Mouse (Mus musculus) macrophage (primary cell): ENCODE data around the gene Cacna1e. TPM values are rescaled to one million over a fixed set of nuclear protein-coding genes. Genes with fewer than 3 reads are reported as not detected.

Experiments
- H3K27ac ChIP-seq: fragments of 350-480 bp; formaldehyde crosslinking; 2 replicates; pipeline ENCODE4 v1.9.0; 2021
- H3K36me3 ChIP-seq: fragments of 350-480 bp; formaldehyde crosslinking; 2 replicates; pipeline ENCODE4 v1.9.0; 2021; ENCODE audit errors: inconsistent target
- H3K4me3 ChIP-seq: fragments of 350-480 bp; formaldehyde crosslinking; 2 replicates; pipeline ENCODE4 v1.9.0; 2021; ENCODE audit errors: inconsistent target
- H3K79me2 ChIP-seq: fragments of 350-480 bp; formaldehyde crosslinking; 2 replicates; pipeline ENCODE4 v1.9.0; 2021; ENCODE audit errors: inconsistent target
- WGBS: methylation state at CpG from one replicate; pipeline ENCODE4 v1.1.7; 2026; ENCODE audit warnings: inconsistent platforms; ENCODE audit not compliant: missing documents; 5-methylcytosine and 5-hydroxymethylcytosine counted together
- polyA plus RNA-seq: library from polyadenylated mRNA; stranded (reverse); fragments of 250-400 nt; gene quantifications from 3 replicates; pipeline ENCODE4 v1.2.4, GENCODE M21; 2018; ENCODE audit warnings: inconsistent platforms

Cacna1e gene
- polyA plus RNA-seq, 1 experiment from 2014 or later, result 0.01 TPM

DNA sequence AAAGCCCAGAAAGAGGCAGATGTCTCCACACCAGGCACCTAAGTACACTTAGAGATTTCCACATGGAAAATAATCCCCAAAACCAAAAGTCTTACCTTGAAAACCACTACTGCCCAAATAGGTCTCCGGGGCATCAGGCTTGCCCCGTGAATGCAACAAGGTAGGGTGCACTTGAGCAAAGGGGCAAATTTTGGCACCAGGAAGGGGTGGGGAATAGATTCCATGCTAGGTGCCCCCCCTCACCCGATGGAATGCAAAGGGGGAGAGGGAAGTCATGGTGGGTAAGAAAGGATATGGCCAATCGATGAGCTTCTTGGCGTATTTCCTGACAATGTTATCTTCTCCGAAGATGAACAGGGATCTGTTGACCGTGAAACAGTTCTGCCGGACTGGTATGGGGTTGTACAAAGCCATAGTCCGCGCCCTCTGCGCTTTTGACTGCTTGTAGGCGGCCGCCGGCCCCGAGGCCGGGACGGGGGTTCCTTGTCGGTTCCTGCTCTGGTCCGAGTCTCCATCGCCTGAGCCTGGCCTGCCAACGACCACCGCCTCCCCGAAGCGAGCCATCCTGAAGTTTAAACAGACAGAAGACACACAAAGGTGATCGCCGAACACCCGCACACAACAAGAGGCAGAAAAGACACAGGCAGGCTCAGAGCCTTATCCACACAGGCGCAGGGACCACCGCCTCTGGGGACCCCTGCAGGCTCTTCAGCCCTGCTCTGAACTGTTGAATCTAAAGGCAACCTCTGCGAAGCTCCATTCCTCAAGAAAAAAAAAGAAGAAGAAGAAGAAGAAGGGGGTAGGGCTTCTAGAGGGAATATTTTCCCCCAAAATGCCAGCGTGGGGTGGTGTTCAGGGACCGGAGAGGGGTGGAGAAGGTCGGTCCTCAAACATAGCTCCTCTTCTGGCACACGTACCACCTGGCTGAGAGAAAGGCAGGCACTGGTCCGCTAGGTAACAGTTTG is 158.7 kb downstream of the Cacna1e start:
- Histone ChIP-seq H3K79me2 (no peaks in the 10 kb centered on the region), H3K4me3 (no peak overlapping the region), H3K27ac (no peak overlapping the region), H3K36me3 (no peaks in the 10 kb centered on the region)
- 34% methylated on average over 29 of the region's 35 CpGs for WGBS

DNA sequence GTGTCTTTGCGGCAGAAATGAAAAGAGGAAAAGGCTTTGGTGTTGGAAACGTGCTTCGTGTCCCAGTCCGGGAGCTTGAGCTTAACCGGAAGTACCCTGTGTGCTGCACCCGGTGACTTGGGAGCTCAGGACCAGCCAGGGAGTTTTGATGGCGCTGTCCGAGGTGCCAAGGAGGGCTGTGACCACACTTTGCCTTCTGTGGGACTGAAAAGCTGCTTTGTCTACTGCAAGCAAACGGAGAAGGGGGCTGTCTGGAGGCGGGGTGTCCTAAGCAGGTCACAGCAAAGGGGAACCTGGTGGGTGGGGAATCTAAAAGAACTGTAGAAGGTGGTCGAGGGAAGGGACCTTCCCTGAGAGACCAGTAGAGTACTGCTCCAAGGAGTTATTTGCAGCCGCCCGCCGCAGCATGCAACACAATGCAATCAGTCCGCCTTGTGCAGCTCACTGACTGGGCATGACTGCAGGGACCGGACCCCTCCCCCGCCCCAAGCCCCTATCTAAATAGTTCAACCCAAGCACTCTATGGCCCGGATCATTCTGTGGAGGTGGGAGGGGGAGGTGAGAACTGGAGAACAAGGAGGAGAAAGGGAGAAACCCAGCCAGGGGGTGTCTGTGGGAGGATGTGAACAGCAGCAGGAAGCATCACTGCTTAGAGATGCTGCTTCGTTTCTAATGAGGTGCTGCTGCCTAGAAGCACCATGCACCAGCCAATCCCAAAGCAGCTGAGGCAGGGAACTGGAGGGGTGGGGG is 160.6 kb downstream of the Cacna1e start:
- H3K27ac ChIP-seq, result no peak overlapping the region
- WGBS, result 17% methylated on average over 17 of the region's 19 CpGs
- H3K36me3 ChIP-seq, result no peaks in the 10 kb centered on the region
- H3K79me2 ChIP-seq, result no peaks in the 10 kb centered on the region
- no peak overlapping the region for H3K4me3 ChIP-seq

DNA sequence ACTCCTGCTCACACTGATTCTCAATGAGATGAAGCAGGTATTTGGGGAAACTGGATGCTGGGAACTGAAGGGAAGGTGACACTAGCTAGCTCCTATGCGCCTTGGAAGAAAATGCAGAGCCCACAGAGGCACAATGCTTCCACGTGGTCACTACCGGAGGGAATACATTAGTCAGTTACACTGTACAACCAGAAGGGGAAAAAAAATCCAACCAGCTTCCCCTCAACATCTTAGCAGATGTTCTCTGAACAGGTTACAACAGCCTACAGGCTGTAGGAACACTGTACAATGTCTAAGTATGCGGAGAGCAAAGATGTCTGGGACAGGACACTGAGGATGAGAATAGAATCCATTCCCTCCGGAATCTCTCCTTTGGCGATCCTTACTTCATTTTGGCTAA is 161.2 kb downstream of the Cacna1e start:
- 49% methylated on average over 6 of the region's 6 CpGs for WGBS
- Histone ChIP-seq H3K36me3 (no peaks in the 10 kb centered on the region), H3K27ac (no peak overlapping the region)

DNA sequence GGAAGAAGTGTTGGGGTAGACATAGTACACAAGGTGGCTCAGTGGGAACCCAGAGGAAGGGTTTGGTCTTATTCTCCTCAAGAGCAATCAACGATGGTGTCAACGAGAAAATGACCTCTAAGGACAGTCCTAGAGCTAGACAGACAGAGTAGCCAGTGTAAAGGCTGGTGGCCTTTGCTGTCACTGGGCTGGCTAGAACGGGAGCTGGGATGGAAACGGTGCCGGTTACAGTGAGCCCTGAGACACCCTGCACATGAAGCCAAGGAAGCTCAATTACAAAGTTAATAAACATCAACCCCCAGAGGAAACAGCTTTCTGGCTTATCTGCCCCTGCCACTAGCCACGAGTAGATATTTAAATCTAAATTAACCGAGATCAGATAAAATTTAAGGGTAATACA is 168.7 kb downstream of the Cacna1e start:
- 58% methylated on average over 7 of the region's 7 CpGs for WGBS
- no peaks in the 10 kb centered on the region for H3K79me2 ChIP-seq

More for the DNA sequence above, 161.2 kb downstream of the Cacna1e start:
- Histone ChIP-seq H3K79me2 (no peaks in the 10 kb centered on the region), H3K4me3 (no peak overlapping the region)

GRCm38 (mm10) chr1:154712747-154713146 is 171.6 kb downstream of the Cacna1e start:
- 94% methylated on average over 4 of the region's 4 CpGs for WGBS
- Histone ChIP-seq H3K79me2 (no peaks in the 10 kb centered on the region), H3K4me3 (no peak overlapping the region), H3K36me3 (no peaks in the 10 kb centered on the region), H3K27ac (no peak overlapping the region)

More for the DNA sequence above, 168.7 kb downstream of the Cacna1e start:
- Histone ChIP-seq H3K36me3 (no peaks in the 10 kb centered on the region), H3K4me3 (no peak overlapping the region), H3K27ac (no peak overlapping the region)

DNA sequence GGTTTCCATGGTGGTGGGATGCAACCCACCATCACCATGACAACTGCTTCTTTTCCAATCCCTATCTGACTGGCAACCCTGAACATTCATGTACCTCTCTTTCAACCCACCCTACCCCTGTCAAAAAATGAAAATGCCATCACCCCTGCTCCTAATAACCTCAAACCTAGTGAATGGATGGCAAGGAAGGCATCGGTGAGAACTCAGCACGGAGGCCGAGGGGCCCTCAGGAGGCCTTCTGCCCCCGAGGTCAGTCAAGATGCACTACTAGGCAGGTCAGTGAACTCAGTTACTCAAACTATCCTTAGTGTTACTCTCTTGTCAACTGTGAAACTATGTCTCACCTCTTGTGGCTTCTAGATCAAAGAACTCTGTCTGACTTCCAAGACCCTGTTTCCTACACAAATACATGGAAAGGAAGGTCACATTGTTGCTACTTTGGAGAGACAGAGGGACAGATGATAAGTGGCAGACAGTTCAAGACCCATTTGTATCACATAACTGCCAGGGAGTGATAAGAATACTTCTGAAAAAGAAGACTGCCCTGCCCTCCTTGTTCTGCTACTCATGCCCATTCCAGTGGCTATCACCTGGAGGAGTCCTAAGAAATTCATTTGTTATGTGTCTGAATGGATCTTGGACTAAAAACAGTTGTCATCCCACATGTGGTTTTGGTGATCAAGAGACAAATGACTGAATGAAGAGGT is 176.6 kb downstream of the Cacna1e start:
- Histone ChIP-seq H3K4me3 (no peak overlapping the region), H3K27ac (no peak overlapping the region), H3K79me2 (no peaks in the 10 kb centered on the region), H3K36me3 (no peaks in the 10 kb centered on the region)
- WGBS, result 96% methylated on average over 4 of the region's 4 CpGs

DNA sequence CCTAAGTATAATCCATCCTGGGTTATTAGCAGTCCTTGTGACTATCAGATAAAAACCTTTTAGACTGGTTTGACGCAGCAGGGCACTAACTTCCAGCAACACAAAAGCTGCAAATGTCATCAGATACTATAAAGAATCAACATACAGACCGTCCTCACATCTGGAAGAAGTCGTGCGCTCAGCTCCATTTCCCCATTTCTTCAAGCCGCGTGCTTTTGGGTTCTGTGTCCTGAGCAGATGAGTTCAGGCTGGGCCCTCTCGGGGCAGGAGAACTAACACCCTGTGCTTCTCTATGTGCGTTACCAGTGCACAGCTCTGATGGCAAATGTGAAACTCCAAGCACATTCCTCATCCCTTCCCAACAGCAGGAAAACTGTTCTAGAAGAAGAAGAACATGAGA is 177.3 kb downstream of the Cacna1e start:
- no peaks in the 10 kb centered on the region for H3K36me3 ChIP-seq
- no peak overlapping the region for H3K4me3 ChIP-seq
- no peaks in the 10 kb centered on the region for H3K79me2 ChIP-seq
- H3K27ac ChIP-seq, result no peak overlapping the region
- 90% methylated on average over 8 of the region's 8 CpGs for WGBS

- Histone ChIP-seq H3K79me2 (no peaks in the 10 kb centered on the region), H3K27ac (no peak overlapping the region), H3K36me3 (no peaks in the 10 kb centered on the region), H3K4me3 (no peak overlapping the region)
- WGBS, result 94% methylated on average over 7 of the region's 7 CpGs
Observed at GRCm38 (mm10) chr1:154705882-154706565, 178.3 kb downstream of the Cacna1e start.

DNA sequence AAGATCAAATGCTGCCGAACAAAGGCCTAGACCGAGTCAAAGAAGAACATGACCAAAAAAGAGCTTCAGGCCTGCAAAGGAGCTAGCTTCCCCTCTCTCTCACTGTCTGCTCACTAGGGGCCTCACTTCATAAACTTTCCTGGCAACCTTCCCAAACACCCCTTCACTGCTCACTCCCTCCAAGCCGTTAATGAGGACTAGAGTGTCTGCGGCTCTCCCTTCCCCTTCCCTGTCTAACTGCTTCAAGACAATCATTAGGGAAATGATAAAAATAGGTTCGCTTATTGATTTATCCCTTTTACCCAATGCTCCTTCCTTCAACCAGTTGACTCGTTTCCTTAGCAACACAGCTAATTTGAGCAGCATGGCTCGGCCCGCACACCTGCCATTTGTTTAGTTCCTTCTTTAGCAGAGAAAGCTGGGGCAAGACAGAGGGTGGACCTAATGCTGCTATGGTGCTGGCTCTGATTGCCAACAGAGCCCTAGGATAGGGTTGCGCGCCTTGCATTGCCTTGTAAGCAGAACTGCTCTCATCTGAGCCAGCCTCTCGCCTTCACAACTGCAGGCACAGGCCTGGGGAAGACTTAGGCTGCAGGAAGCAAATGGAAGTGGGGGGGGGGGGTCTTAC is 179.6 kb downstream of the Cacna1e start:
- WGBS, result 31% methylated on average over 11 of the region's 11 CpGs
- Histone ChIP-seq H3K79me2 (no peaks in the 10 kb centered on the region), H3K4me3 (no peak overlapping the region), H3K36me3 (no peaks in the 10 kb centered on the region), H3K27ac (no peak overlapping the region)

DNA sequence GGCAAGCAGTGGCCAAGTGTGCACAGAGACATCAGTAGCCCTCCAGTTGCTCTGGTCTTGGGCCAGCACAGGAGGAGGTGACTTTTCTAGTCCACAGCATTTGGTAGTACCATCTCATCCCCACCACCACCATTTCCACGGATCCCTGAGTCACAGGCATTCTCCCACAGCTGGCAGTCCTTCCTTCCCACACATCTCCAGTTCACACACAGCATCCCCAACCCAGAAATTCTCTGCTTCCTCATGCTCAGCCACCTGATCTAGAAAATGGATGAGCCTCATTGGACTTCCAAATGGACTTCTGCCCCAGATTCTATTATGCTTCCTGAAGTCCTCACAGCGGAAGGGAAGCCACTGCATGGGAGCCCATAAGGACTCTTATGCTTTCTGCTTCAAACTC is 181.7 kb downstream of the Cacna1e start:
- Histone ChIP-seq H3K27ac (no peak overlapping the region), H3K79me2 (no peaks in the 10 kb centered on the region), H3K36me3 (no peaks in the 10 kb centered on the region), H3K4me3 (no peak overlapping the region)
- 82% methylated on average over 2 of the region's 2 CpGs for WGBS

- Histone ChIP-seq H3K27ac (no peak overlapping the region), H3K4me3 (no peak overlapping the region), H3K36me3 (no peaks in the 10 kb centered on the region), H3K79me2 (no peaks in the 10 kb centered on the region)
- 75% methylated on average over 11 of the region's 14 CpGs for WGBS
Observed at GRCm38 (mm10) chr1:154688876-154689665, 195.2 kb downstream of the Cacna1e start.

GRCm38 (mm10) chr1:154686861-154687260 is 197.4 kb downstream of the Cacna1e start:
- WGBS, result 74% methylated on average over 6 of the region's 6 CpGs

DNA sequence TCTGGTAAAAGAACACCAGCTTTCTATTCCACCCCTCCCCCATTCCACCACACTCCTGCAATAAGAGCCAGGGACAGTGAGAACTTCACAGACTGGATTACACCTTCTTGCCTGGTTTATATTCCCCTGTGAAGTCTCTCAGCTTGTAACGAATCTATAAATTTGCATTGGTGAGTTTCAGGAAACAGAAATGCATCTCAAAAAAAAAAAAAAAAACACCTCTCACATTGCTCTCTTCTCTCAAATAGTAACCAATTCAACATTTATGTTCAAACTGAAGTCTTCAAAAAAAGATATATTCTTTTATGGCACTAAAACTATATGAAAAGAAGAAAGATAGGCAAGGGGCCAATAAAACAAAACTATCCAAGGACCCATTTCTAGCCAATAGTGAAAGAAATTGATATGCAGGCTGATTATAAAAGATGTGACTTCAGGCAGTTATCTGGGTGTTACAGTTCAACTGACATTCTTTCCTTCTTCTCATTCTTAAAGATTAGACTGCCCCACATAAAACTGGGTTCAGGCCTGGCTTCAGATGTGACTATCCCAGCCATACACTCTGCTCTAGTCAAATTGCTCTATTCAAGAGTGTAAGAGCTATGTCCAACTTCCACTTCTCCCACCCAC is 200.7 kb downstream of the Cacna1e start:
- 100% methylated on average over 1 of the region's 1 CpGs for WGBS
- H3K4me3 ChIP-seq, result no peak overlapping the region
- no peaks in the 10 kb centered on the region for H3K36me3 ChIP-seq
- no peaks in the 10 kb centered on the region for H3K79me2 ChIP-seq
- no peak overlapping the region for H3K27ac ChIP-seq

More at GRCm38 (mm10) chr1:154686861-154687260, 197.4 kb downstream of the Cacna1e start:
- no peak overlapping the region for H3K4me3 ChIP-seq
- no peaks in the 10 kb centered on the region for H3K36me3 ChIP-seq
- H3K27ac ChIP-seq, result no peak overlapping the region
- no peaks in the 10 kb centered on the region for H3K79me2 ChIP-seq
